Mouse (Mus musculus): ENCODE results near the gene Eif3c. TPM values are rescaled to one million over a fixed set of nuclear protein-coding genes. Genes with fewer than 3 reads are reported as not detected.
A peak's percentile ranks its signal among the peaks of the same experiment; 100 is the strongest.

Gene Eif3c
- total and polyA plus RNA-seq, 3 experiments = 233 to 819 (median 404) TPM

GRCm38 (mm10) chr7:126576946-126577345, 10.7 kb upstream of the Eif3c start:
- TF ChIP-seq GATA1 (IDR thresholded peaks at IDR 0.05; ENCODE audit: low read depth, low read length) = no peak
- TF ChIP-seq MAZ (IDR thresholded peaks at IDR 0.05; ENCODE audit: low read depth, low read length) = 0 out of 2 replicates have a peak, but pooled peaks have one; percentile 22
- TF ChIP-seq CTCF (IDR thresholded peaks at IDR 0.05 in 2 of 3, conservative IDR thresholded peaks at IDR 0.05 in 1 of 3; ENCODE audit: control insufficient read depth in 1 of 3, insufficient read depth in 1 of 3, low read depth in 2 of 3, low read length in 3 of 3, poor library complexity in 1 of 3, severe bottlenecking in 1 of 3) = peak; percentile 80 to 89 (median 83)
- peak; percentile 29; the same call in 1 of the 2 replicates for TF ChIP-seq BHLHE40 (IDR thresholded peaks at IDR 0.05; ENCODE audit: borderline replicate concordance, low read depth, low read length)
- TF ChIP-seq RAD21 (IDR thresholded peaks at IDR 0.05; ENCODE audit: low read depth, low read length) = peak; percentile 78
- TF ChIP-seq MYC (IDR thresholded peaks at IDR 0.05; ENCODE audit: low read depth, low read length) = 0 out of 2 replicates have a peak, but pooled peaks have one; percentile 40
- TF ChIP-seq POLR2A (IDR thresholded peaks at IDR 0.05; ENCODE audit: control insufficient read depth in 1 of 2, insufficient read depth in 1 of 2, low read depth in 1 of 2, low read length in 2 of 2, poor library complexity in 1 of 2) = no peak
- 0 out of 2 replicates have a peak, but pooled peaks have one; percentile 22 for TF ChIP-seq HCFC1 (IDR thresholded peaks at IDR 0.05; ENCODE audit: low read depth, low read length)
- peak; percentile 86 for TF ChIP-seq SMC3 (IDR thresholded peaks at IDR 0.05; ENCODE audit: low read depth, low read length)
- TF ChIP-seq SIN3A (IDR thresholded peaks at IDR 0.05; ENCODE audit: low read length) = 0 out of 2 replicates have a peak, but pooled peaks have one; percentile 46
- TF ChIP-seq ZMIZ1 (IDR thresholded peaks at IDR 0.05; ENCODE audit: low read depth, low read length) = no peak
- TF ChIP-seq ZC3H11A (IDR thresholded peaks at IDR 0.05; ENCODE audit: low read depth, low read length) = peak; percentile 71
- no peaks in the 10 kb centered on the region for H3K27me3 ChIP-seq (ENCODE audit: control insufficient read depth in 1 of 2, insufficient read depth in 2 of 2, low read length in 2 of 2)
- no peak overlapping the region for H3K9ac ChIP-seq (ENCODE audit: control insufficient read depth, low read depth, low read length, poor library complexity, severe bottlenecking)
- no peak overlapping the region for H3K27ac ChIP-seq (ENCODE audit: control insufficient read depth, low read depth, low read length)
- DNase-seq (ENCODE audit: low read depth, low spot score) = peak; percentile 87
- H3K4me3 ChIP-seq (ENCODE audit: control insufficient read depth in 1 of 2, insufficient read depth in 1 of 2, low read depth in 2 of 2, low read length in 2 of 2) = no peak overlapping the region
- peaks cover under 1 to 7% of the 10 kb centered on the region in 2 experiments; a peak in 3 of 4 replicates for H3K36me3 ChIP-seq (ENCODE audit: control insufficient read depth in 1 of 2, insufficient read depth in 2 of 2, low read length in 2 of 2)
- H3K4me1 ChIP-seq (ENCODE audit: control insufficient read depth in 1 of 2, insufficient read depth in 2 of 2, low read length in 2 of 2) = peaks cover 3 to 7% of the 10 kb centered on the region in 2 experiments
- no peaks in the 10 kb centered on the region for H3K79me2 ChIP-seq (ENCODE audit: control insufficient read depth, insufficient read depth, low read length, poor library complexity)
- H3K9me3 ChIP-seq (replicated peaks; ENCODE audit: insufficient read depth, low read length) = no peaks in the 10 kb centered on the region

GRCm38 (mm10) chr7:126565693-126566092, 518 bp downstream of the Eif3c start:
- Histone ChIP-seq H3K27me3 (ENCODE audit: control insufficient read depth in 1 of 2, insufficient read depth in 2 of 2, low read length in 2 of 2) (no peaks in the 10 kb centered on the region), H3K4me1 (ENCODE audit: control insufficient read depth in 1 of 2, insufficient read depth in 2 of 2, low read length in 2 of 2) (peaks cover 4 to 11% of the 10 kb centered on the region in 2 experiments; a peak in 3 of 4 replicates), H3K27ac (ENCODE audit: control insufficient read depth, low read depth, low read length) (peak overlapping the region; percentile 71), H3K4me3 (ENCODE audit: control insufficient read depth in 1 of 2, insufficient read depth in 1 of 2, low read depth in 2 of 2, low read length in 2 of 2) (peak overlapping the region; percentile 73 to 94), H3K9me3 (replicated peaks; ENCODE audit: insufficient read depth, low read length) (no peaks in the 10 kb centered on the region), H3K9ac (ENCODE audit: control insufficient read depth, low read depth, low read length, poor library complexity, severe bottlenecking) (peak overlapping the region; percentile 97), H3K36me3 (ENCODE audit: control insufficient read depth in 1 of 2, insufficient read depth in 2 of 2, low read length in 2 of 2) (peaks cover 19 to 37% of the 10 kb centered on the region in 2 experiments), H3K79me2 (ENCODE audit: control insufficient read depth, insufficient read depth, low read length, poor library complexity) (peaks cover 22% of the 10 kb centered on the region)
- no peak for TF ChIP-seq MYB (IDR thresholded peaks at IDR 0.05; ENCODE audit: low read depth, low read length)
- TF ChIP-seq TBP (IDR thresholded peaks at IDR 0.05; ENCODE audit: low read depth, low read length) = 0 out of 2 replicates have a peak, but pooled peaks have one; percentile 20
- peak; percentile 74 for DNase-seq (ENCODE audit: low read depth, low spot score)

- no peak for DNase-seq (ENCODE audit: low read depth, low spot score)
- peaks cover 2 to 71% of the 10 kb centered on the region in 2 experiments; a peak in 3 of 4 replicates for H3K36me3 ChIP-seq (ENCODE audit: control insufficient read depth in 1 of 2, insufficient read depth in 2 of 2, low read length in 2 of 2)
Observed at GRCm38 (mm10) chr7:126556635-126557034, 9.6 kb downstream of the Eif3c start.

More at GRCm38 (mm10) chr7:126556635-126557034, 9.6 kb downstream of the Eif3c start:
- H3K4me1 ChIP-seq (ENCODE audit: control insufficient read depth in 1 of 2, insufficient read depth in 2 of 2, low read length in 2 of 2) = no peaks in the 10 kb centered on the region; a peak in 1 of 4 replicates
- H3K9me3 ChIP-seq (replicated peaks; ENCODE audit: insufficient read depth, low read length) = no peaks in the 10 kb centered on the region
- H3K9ac ChIP-seq (ENCODE audit: control insufficient read depth, low read depth, low read length, poor library complexity, severe bottlenecking) = no peak overlapping the region
- H3K27me3 ChIP-seq (ENCODE audit: control insufficient read depth in 1 of 2, insufficient read depth in 2 of 2, low read length in 2 of 2) = no peaks in the 10 kb centered on the region
- peaks cover 5% of the 10 kb centered on the region; the same call in 1 of the 2 replicates for H3K79me2 ChIP-seq (ENCODE audit: control insufficient read depth, insufficient read depth, low read length, poor library complexity)
- H3K4me3 ChIP-seq (ENCODE audit: control insufficient read depth in 1 of 2, insufficient read depth in 1 of 2, low read depth in 2 of 2, low read length in 2 of 2) = no peak overlapping the region
- TF ChIP-seq SIN3A (IDR thresholded peaks at IDR 0.05; ENCODE audit: low read length) = no peak
- no peak for TF ChIP-seq UBTF (IDR thresholded peaks at IDR 0.05; ENCODE audit: borderline replicate concordance, insufficient read depth, low read depth, low read length)
- TF ChIP-seq MXI1 (IDR thresholded peaks at IDR 0.05; ENCODE audit: low read depth, low read length) = no peak
- no peak for TF ChIP-seq EP300 (IDR thresholded peaks at IDR 0.05; ENCODE audit: low read depth in 1 of 2, low read length in 2 of 2)
- TF ChIP-seq CTCF (IDR thresholded peaks at IDR 0.05 in 2 of 3, conservative IDR thresholded peaks at IDR 0.05 in 1 of 3; ENCODE audit: control insufficient read depth in 1 of 3, insufficient read depth in 1 of 3, low read depth in 2 of 3, low read length in 3 of 3, poor library complexity in 1 of 3, severe bottlenecking in 1 of 3) = no peak
- TF ChIP-seq POLR2AphosphoS2 (IDR thresholded peaks at IDR 0.05; ENCODE audit: low read length) = no peak
- TF ChIP-seq NRF1 (IDR thresholded peaks at IDR 0.05; ENCODE audit: insufficient read depth, low read depth, low read length, poor library complexity, severe bottlenecking) = no peak
- TF ChIP-seq MYC (IDR thresholded peaks at IDR 0.05; ENCODE audit: low read depth, low read length) = no peak
- no peak overlapping the region for H3K27ac ChIP-seq (ENCODE audit: control insufficient read depth, low read depth, low read length)

All from MEL (cell line).